Mouse (Mus musculus) liver, embryonic 14.5 days (tissue): ENCODE measurements around the gene Sst.

Source experiments
- CTCF ChIP-seq: IDR thresholded peaks from 2 replicates; pipeline ENCODE4 v1.5.1; 2016; ENCODE audit warnings: antibody characterized with exemption, low read depth, control low read depth
- EP300 ChIP-seq: IDR thresholded peaks from 2 replicates; pipeline ENCODE4 v1.6.1; 2016; ENCODE audit warnings: antibody characterized with exemption, low read depth

DNA sequence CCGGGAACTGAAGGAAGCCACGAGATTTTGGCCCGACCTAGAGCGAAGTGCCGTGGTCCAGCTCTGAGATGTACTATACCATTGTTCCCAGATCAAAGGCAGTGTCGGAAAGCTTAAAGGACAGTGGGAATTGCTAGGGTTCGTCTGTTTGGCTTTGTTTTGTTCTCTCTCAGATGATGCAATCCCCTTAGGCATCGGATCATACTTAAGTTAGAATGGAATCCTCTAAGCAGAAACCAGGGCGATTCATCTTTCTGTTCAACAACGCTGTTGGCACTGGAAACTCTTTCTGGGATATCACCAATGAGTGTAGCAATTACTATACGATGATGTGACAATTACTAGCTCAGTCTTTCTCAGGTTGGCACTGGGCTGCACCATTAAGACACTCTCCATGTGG is 41.5 kb upstream of the Sst start, which contains the start of gene Rtp2:
- TF ChIP-seq EP300 (no peak), CTCF (no peak)
